Mouse (Mus musculus) MEL (cell line): Measurements from ENCODE around the gene Iqca. TPM values are rescaled to one million over a fixed set of nuclear protein-coding genes. Genes with fewer than 3 reads are reported as not detected.

Source experiments
- DNase-seq: peaks from one replicate; pipeline ENCODE4 v3.0.0; 2011; ENCODE audit warnings: low read depth, low spot score
- H3K27ac ChIP-seq: 2 replicates; pipeline ENCODE4 v1.5.1; 2012; ENCODE audit warnings: low read depth, mild to moderate bottlenecking, control low read depth, low read length, moderate library complexity; ENCODE audit not compliant: control insufficient read depth
- H3K27me3 ChIP-seq, 2 experiments: fragments of 150-350 bp in 1 of 2; sonication (generic) in 1 of 2; 2 replicates each; pipeline ENCODE4 v1.6.1; 2012; ENCODE audit warnings: low read length in 2 of 2, mild to moderate bottlenecking in 2 of 2, improper control_type of control experiment in 1 of 2, moderate library complexity in 1 of 2; ENCODE audit not compliant: insufficient read depth in 2 of 2, control insufficient read depth in 1 of 2
- H3K36me3 ChIP-seq, 2 experiments: 2 replicates each; pipeline ENCODE4 v1.6.1; 2012 to 2014; ENCODE audit warnings: low read length in 2 of 2, improper control_type of control experiment in 1 of 2, inconsistent platforms in 1 of 2, mild to moderate bottlenecking in 1 of 2; ENCODE audit not compliant: insufficient read depth in 2 of 2, control insufficient read depth in 1 of 2
- H3K4me1 ChIP-seq, 2 experiments: fragments of 150-350 bp in 1 of 2; sonication (generic) in 1 of 2; 2 replicates each; pipeline ENCODE4 v1.6.1; 2012; ENCODE audit warnings: low read length in 2 of 2, improper control_type of control experiment in 1 of 2, mild to moderate bottlenecking in 1 of 2; ENCODE audit not compliant: insufficient read depth in 2 of 2, control insufficient read depth in 1 of 2
- H3K4me3 ChIP-seq, 2 experiments: fragments of 150-350 bp in 1 of 2; sonication (generic) in 1 of 2; 2 replicates each; pipeline ENCODE4 v1.5.1; 2012; ENCODE audit warnings: low read depth in 2 of 2, low read length in 2 of 2, mild to moderate bottlenecking in 2 of 2, moderate library complexity in 2 of 2, control low read depth in 1 of 2, improper control_type of control experiment in 1 of 2; ENCODE audit not compliant: control insufficient read depth in 1 of 2, insufficient read depth in 1 of 2
- H3K79me2 ChIP-seq: 2 replicates; pipeline ENCODE4 v1.6.1; 2012; ENCODE audit warnings: mild to moderate bottlenecking, low read length, moderate library complexity; ENCODE audit not compliant: control insufficient read depth, poor library complexity, insufficient read depth
- H3K9ac ChIP-seq: 2 replicates; pipeline ENCODE4 v1.6.1; 2012; ENCODE audit warnings: low read depth, mild to moderate bottlenecking, control low read depth, low read length, moderate library complexity; ENCODE audit not compliant: control insufficient read depth, poor library complexity, severe bottlenecking
- H3K9me3 ChIP-seq: fragments of 150-350 bp; sonication (generic); replicated peaks from 2 replicates; pipeline ENCODE4 v1.6.1; 2012; ENCODE audit warnings: mild to moderate bottlenecking, low read length, improper control_type of control experiment, moderate library complexity; ENCODE audit not compliant: insufficient read depth
- EP300 ChIP-seq, 2 experiments: IDR thresholded peaks; 2 replicates each; pipeline ENCODE4 v1.6.1; 2011; ENCODE audit warnings: improper control_type of control experiment in 2 of 2, low read length in 2 of 2, low read depth in 1 of 2, mild to moderate bottlenecking in 1 of 2
- ETS1 ChIP-seq: IDR thresholded peaks from 2 replicates; pipeline ENCODE4 v1.6.1; 2012; ENCODE audit warnings: low read depth, mild to moderate bottlenecking, inconsistent platforms, low read length, improper control_type of control experiment, moderate library complexity
- MAFK ChIP-seq: IDR thresholded peaks from 2 replicates; pipeline ENCODE4 v1.6.1; 2011; ENCODE audit warnings: low read depth, mild to moderate bottlenecking, low read length, improper control_type of control experiment, borderline replicate concordance
- MAZ ChIP-seq: IDR thresholded peaks from 2 replicates; pipeline ENCODE4 v1.6.1; 2012; ENCODE audit warnings: low read depth, mild to moderate bottlenecking, inconsistent platforms, low read length, improper control_type of control experiment
- MEF2A ChIP-seq: IDR thresholded peaks from 2 replicates; pipeline ENCODE4 v1.6.1; 2014; ENCODE audit warnings: low read depth, mild to moderate bottlenecking, inconsistent platforms, low read length, improper control_type of control experiment; ENCODE audit not compliant: poor library complexity, insufficient replicate concordance, severe bottlenecking; ENCODE audit errors: extremely low read depth
- MYC ChIP-seq: IDR thresholded peaks from 2 replicates; pipeline ENCODE4 v1.6.1; 2011; ENCODE audit warnings: low read depth, mild to moderate bottlenecking, low read length, improper control_type of control experiment, moderate library complexity
- NRF1 ChIP-seq: IDR thresholded peaks from 2 replicates; pipeline ENCODE4 v1.6.1; 2014; ENCODE audit warnings: low read depth, mild to moderate bottlenecking, inconsistent platforms, low read length, improper control_type of control experiment, moderate library complexity; ENCODE audit not compliant: poor library complexity, insufficient read depth, severe bottlenecking
- SMC3 ChIP-seq: IDR thresholded peaks from 2 replicates; pipeline ENCODE4 v1.6.1; 2011; ENCODE audit warnings: low read depth, low read length, improper control_type of control experiment
- TCF12 ChIP-seq: IDR thresholded peaks from 2 replicates; pipeline ENCODE4 v1.6.1; 2014; ENCODE audit warnings: low read depth, mild to moderate bottlenecking, inconsistent platforms, low read length, improper control_type of control experiment, moderate library complexity
- UBTF ChIP-seq: IDR thresholded peaks from 2 replicates; pipeline ENCODE4 v1.6.1; 2012; ENCODE audit warnings: low read depth, mild to moderate bottlenecking, inconsistent platforms, low read length, improper control_type of control experiment, moderate library complexity, borderline replicate concordance; ENCODE audit not compliant: insufficient read depth
- USF1 ChIP-seq: IDR thresholded peaks from 2 replicates; pipeline ENCODE4 v1.6.1; 2014; ENCODE audit warnings: low read depth, mild to moderate bottlenecking, inconsistent platforms, low read length, improper control_type of control experiment, moderate library complexity
- USF2 ChIP-seq, 2 experiments: IDR thresholded peaks; 2 replicates each; pipeline ENCODE4 v1.6.1; 2011 to 2012; ENCODE audit warnings: improper control_type of control experiment in 2 of 2, low read length in 2 of 2, borderline replicate concordance in 1 of 2, inconsistent platforms in 1 of 2, low read depth in 1 of 2, mild to moderate bottlenecking in 1 of 2; ENCODE audit not compliant: insufficient read depth in 1 of 2
- ZC3H11A ChIP-seq: IDR thresholded peaks from 2 replicates; pipeline ENCODE4 v1.6.1; 2012; ENCODE audit warnings: low read depth, mild to moderate bottlenecking, inconsistent platforms, low read length, improper control_type of control experiment
- ZKSCAN1 ChIP-seq: IDR thresholded peaks from 2 replicates; pipeline ENCODE4 v1.6.1; 2012; ENCODE audit warnings: low read depth, mild to moderate bottlenecking, inconsistent platforms, low read length, improper control_type of control experiment, moderate library complexity
- ZNF384 ChIP-seq: IDR thresholded peaks from 2 replicates; pipeline ENCODE4 v1.6.1; 2012; ENCODE audit warnings: low read depth, mild to moderate bottlenecking, inconsistent platforms, low read length, improper control_type of control experiment
- polyA plus RNA-seq, 2 experiments: library from polyadenylated mRNA; stranded (reverse) in 1 of 2; unstranded in 1 of 2; fragments of >175 nt in 1 of 2; fragments of >200 nt in 1 of 2; gene quantifications; 2 replicates each; pipeline versions ENCODE4 v1.2.1 to v1.2.4; 2012; ENCODE audit warnings: low replicate concordance in 2 of 2, low read depth in 1 of 2; ENCODE audit not compliant: insufficient read length in 2 of 2, insufficient read depth in 1 of 2, missing spikeins in 1 of 2
- total RNA-seq: library from RNA; depleted of rRNA; stranded (reverse); fragments of 300-350 nt; gene quantifications from 2 replicates; pipeline ENCODE4 v1.2.3, GENCODE M21; 2012; rRNA removed

Gene Iqca
- not detected in 2 replicates for total RNA-seq
- under 1 TPM in 1 of 2 experiments, not detected in 1; 0.39 TPM for polyA plus RNA-seq

DNA sequence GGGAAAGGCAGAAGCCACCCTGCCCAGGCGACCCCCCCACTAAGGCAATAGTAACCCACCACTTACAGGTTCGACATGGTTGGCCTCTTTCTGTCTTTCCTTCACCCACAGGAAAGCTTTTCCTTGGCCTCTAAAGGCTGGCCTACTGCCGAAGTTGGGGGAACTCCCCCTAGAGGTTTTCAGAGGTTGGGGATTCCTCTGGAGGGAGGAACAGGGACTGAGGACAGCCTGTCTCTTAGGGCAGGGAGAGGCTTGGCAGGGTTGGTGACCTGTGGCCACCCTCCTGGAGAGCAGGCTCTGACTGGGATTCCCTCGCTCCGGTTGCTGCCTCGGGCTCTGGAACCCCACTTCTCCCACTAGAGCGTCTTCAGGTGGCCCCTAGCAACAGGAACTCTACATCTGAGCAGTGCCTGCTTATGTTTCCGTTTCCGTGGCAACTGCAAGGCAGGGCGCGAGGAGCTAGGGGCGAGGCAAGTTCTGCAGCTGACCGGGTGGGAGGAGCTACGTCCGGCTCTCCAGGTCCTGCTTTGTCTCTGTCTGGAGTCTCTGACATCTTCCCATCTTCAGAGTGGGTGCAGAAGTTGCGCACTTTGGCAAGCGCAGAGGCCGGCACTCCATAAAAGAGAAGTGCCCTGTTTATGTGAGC is at the start of gene Iqca:
Gene Iqca (minus strand): TSS at position 303 of the 646 bp plus-strand sequence.
- H3K36me3 ChIP-seq = no peaks in the 10 kb centered on the region
- H3K4me3 ChIP-seq = no peak within 1 kb of the TSS
- no peak for DNase-seq
- H3K27me3 ChIP-seq = no peaks in the 10 kb centered on the region
- no peaks in the 10 kb centered on the region for H3K4me1 ChIP-seq
- TF ChIP-seq ZNF384 (no peak), ETS1 (no peak), TCF12 (no peak), EP300 (IDR thresholded peaks at IDR 0.05; ENCODE audit: low read depth in 1 of 2, low read length in 2 of 2) (no peak), MEF2A (no peak), SMC3 (no peak), NRF1 (no peak), MAFK (no peak), UBTF (no peak), USF1 (no peak), MAZ (no peak), ZKSCAN1 (no peak), MYC (no peak)
- H3K27ac ChIP-seq = no peak within 1 kb of the TSS
- H3K9me3 ChIP-seq = no peaks in the 10 kb centered on the region
- H3K79me2 ChIP-seq = no peaks in the 10 kb centered on the region
- H3K9ac ChIP-seq = no peak within 1 kb of the TSS

DNA sequence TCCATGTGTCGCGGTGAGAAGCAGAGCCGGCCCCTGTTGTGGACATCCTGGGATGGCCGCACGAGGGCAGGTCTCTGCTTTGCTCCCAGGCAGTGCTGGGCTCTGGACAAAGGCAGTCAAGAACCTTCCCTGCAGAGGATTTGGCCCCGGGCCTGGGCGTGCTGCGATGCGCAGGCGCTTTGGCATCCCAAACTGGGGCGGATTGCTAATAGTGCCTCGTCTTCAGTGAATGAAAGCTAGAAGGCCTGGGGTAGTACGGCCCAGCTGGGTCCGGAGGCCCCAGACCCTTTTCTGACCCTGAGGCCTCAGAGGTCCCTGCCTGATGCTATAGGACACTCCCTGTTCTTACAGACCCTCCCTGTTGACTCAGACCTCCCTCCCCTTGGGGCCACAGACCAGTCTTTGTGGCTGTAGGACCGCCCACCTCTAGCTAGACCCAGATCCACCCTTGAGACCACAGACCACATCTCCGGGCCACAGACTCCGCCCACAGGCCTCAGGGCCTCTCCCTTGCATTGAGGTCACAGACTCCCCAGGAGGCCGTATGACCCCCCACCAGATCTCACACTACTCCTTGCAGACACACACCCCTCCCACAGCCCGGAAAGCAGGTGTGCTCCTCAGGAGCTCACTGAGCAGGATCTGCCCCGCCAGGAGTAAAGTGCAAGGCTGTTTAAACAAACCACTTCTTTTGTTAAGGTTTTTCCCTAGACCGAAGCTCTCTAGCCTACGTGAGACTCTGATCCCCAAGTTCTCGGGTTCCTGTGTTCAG is 49.2 kb upstream of the Iqca start:
- Histone ChIP-seq H3K36me3 (no peaks in the 10 kb centered on the region), H3K79me2 (no peaks in the 10 kb centered on the region), H3K9me3 (no peaks in the 10 kb centered on the region), H3K27me3 (no peaks in the 10 kb centered on the region), H3K27ac (no peak overlapping the region), H3K4me1 (no peaks in the 10 kb centered on the region), H3K4me3 (no peak overlapping the region), H3K9ac (no peak overlapping the region)
- TF ChIP-seq USF2 (IDR thresholded peaks at IDR 0.05; ENCODE audit: borderline replicate concordance in 1 of 2, insufficient read depth in 1 of 2, low read depth in 1 of 2, low read length in 2 of 2) (no peak), MYC (no peak), ZC3H11A (no peak)
- no peak for DNase-seq
